Mouse (Mus musculus): ENCODE results near the gene Gas1.

The Gas1 gene

DNA sequence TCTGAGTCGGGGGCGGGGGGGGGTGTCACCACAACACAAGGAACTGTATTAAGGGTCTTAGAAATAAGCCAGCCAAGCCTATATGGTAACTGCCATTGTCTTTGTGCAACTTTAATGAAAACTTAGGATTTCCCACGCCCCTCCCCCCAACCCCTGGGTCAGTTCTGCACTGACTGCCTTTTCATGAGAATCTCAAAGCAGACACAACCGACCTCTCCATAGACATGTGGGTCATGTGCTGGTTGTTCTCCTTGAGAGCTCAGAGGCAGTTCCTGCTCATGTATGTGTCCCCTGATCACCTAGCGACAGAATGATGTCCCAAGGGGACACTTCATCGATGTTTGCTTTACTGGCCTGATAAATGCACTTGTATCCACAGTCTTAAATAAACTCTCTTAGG lies 27.6 kb upstream of the Gas1 start:
- TF ChIP-seq CTCF (conservative IDR thresholded peaks at IDR 0.05; ENCODE audit: low read length) (no peak), POU5F1 (IDR thresholded peaks at IDR 0.05; ENCODE audit: borderline replicate concordance, low read length) (no peak), NANOG (IDR thresholded peaks at IDR 0.05; ENCODE audit: borderline replicate concordance, low read length) (no peak)
- Histone ChIP-seq H3K36me3 (ENCODE audit: insufficient read depth, low read length) (no peaks in the 10 kb centered on the region), H3K4me1 (replicated peaks; ENCODE audit: low read depth, low read length) (no peaks in the 10 kb centered on the region), H3K4me3 (replicated peaks; ENCODE audit: low read length) (no peak overlapping the region), H3K9me3 (ENCODE audit: low read length) (peaks cover 58% of the 10 kb centered on the region), H3K27me3 (ENCODE audit: insufficient read depth, low read length) (no peaks in the 10 kb centered on the region)

DNA sequence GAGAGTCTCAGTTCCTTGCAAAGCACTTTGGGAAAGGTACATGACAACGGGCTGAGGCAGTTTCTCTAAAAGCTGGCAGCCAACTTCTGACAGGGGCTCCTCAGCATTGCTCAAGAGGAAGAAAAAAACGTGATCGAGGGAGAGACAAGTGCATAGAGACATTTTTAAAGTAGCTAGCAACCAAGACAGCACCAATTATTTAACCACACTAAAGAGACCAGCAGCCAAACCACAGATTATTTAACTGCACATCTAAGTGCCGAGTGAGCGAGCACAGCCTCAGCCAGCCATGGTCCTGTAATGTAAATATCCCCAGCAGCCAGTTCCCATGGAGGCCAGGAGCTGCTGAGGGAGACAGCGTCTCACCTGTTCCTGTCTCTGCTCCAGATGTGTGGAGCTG lies 16.1 kb upstream of the Gas1 start:
- Histone ChIP-seq H3K27me3 (ENCODE audit: insufficient read depth, low read length) (no peaks in the 10 kb centered on the region), H3K4me1 (replicated peaks; ENCODE audit: low read depth, low read length) (no peaks in the 10 kb centered on the region), H3K36me3 (ENCODE audit: insufficient read depth, low read length) (no peaks in the 10 kb centered on the region), H3K4me3 (replicated peaks; ENCODE audit: low read length) (no peak overlapping the region), H3K9me3 (ENCODE audit: low read length) (peaks cover 64% of the 10 kb centered on the region)
- TF ChIP-seq CTCF (conservative IDR thresholded peaks at IDR 0.05; ENCODE audit: low read length) (no peak), POU5F1 (IDR thresholded peaks at IDR 0.05; ENCODE audit: borderline replicate concordance, low read length) (no peak), NANOG (IDR thresholded peaks at IDR 0.05; ENCODE audit: borderline replicate concordance, low read length) (no peak)

DNA sequence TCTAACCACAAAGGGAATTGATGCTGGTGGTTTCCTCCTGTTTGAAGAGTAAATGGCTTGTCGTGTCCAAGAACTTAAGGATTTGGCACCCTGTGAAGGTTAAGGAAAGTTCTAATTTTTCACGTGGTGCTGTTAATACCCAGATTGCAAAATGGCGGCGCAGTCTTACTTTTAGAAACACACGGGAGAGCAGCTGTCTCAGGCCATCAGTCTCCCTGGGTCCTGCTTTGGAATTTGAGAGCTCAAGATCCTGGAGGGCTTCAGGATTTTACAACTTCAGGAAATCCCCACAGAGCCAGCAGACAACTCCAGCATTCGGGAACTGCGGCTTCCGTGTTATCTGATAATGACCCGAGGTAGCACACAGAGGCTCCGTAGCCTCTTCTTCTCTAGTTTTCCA lies 12.8 kb upstream of the Gas1 start:
- Histone ChIP-seq H3K4me1 (replicated peaks; ENCODE audit: low read depth, low read length) (no peaks in the 10 kb centered on the region), H3K4me3 (replicated peaks; ENCODE audit: low read length) (no peak overlapping the region), H3K36me3 (ENCODE audit: insufficient read depth, low read length) (no peaks in the 10 kb centered on the region), H3K27me3 (ENCODE audit: insufficient read depth, low read length) (no peaks in the 10 kb centered on the region), H3K9me3 (ENCODE audit: low read length) (peaks cover 50% of the 10 kb centered on the region)
- TF ChIP-seq NANOG (IDR thresholded peaks at IDR 0.05; ENCODE audit: borderline replicate concordance, low read length) (no peak), POU5F1 (IDR thresholded peaks at IDR 0.05; ENCODE audit: borderline replicate concordance, low read length) (no peak), CTCF (conservative IDR thresholded peaks at IDR 0.05; ENCODE audit: low read length) (no peak)

DNA sequence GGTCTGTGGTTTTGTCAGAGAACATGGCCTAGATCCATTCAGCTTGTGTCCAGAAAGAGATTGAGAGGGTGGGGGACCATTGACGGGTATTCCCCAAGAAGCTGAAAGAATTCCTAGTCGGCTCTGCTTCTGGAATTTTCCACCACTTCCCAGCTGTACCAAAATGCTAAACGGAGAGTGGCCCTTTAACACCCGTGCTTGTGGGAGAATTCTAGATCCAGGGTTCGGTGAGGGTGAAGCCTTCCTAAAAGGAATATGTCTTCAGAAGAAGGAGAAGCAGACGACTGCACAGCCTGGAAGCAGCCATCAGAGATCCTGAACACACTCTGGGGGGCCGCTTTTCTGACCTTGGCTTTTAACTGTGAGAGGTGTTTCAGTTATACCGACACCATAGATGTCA lies 11.8 kb upstream of the Gas1 start:
- Histone ChIP-seq H3K4me1 (replicated peaks; ENCODE audit: low read depth, low read length) (no peaks in the 10 kb centered on the region), H3K4me3 (replicated peaks; ENCODE audit: low read length) (no peak overlapping the region), H3K27me3 (ENCODE audit: insufficient read depth, low read length) (no peaks in the 10 kb centered on the region), H3K36me3 (ENCODE audit: insufficient read depth, low read length) (no peaks in the 10 kb centered on the region), H3K9me3 (ENCODE audit: low read length) (peaks cover 48% of the 10 kb centered on the region)
- TF ChIP-seq POU5F1 (IDR thresholded peaks at IDR 0.05; ENCODE audit: borderline replicate concordance, low read length) = no peak
- no peak for TF ChIP-seq NANOG (IDR thresholded peaks at IDR 0.05; ENCODE audit: borderline replicate concordance, low read length)
- TF ChIP-seq CTCF (conservative IDR thresholded peaks at IDR 0.05; ENCODE audit: low read length) = no peak

DNA sequence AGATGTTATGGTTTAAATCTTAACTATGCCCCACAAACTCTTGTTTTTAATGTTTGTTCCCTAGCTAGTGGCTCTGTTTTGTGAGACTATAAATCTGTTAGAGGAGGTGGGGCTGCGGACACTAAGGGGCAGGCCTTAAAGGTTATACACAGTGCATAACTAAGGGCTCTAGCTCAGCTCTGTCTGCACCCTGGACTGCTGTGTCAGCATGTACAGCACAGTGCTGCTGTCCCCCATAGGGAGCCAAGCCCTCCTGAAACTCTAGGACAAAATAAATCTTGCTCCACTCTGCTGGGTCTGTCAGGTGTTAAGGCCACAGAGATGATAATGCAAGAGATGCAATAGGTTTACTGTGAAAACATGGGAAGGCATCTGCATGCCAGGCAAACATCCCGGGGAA lies 10.1 kb upstream of the Gas1 start:
- no peak for TF ChIP-seq NANOG (IDR thresholded peaks at IDR 0.05; ENCODE audit: borderline replicate concordance, low read length)
- no peak for TF ChIP-seq CTCF (conservative IDR thresholded peaks at IDR 0.05; ENCODE audit: low read length)
- no peak for TF ChIP-seq POU5F1 (IDR thresholded peaks at IDR 0.05; ENCODE audit: borderline replicate concordance, low read length)
- Histone ChIP-seq H3K9me3 (ENCODE audit: low read length) (peaks cover 40% of the 10 kb centered on the region), H3K4me1 (replicated peaks; ENCODE audit: low read depth, low read length) (no peaks in the 10 kb centered on the region), H3K36me3 (ENCODE audit: insufficient read depth, low read length) (no peaks in the 10 kb centered on the region), H3K27me3 (ENCODE audit: insufficient read depth, low read length) (no peaks in the 10 kb centered on the region), H3K4me3 (replicated peaks; ENCODE audit: low read length) (no peak overlapping the region)

DNA sequence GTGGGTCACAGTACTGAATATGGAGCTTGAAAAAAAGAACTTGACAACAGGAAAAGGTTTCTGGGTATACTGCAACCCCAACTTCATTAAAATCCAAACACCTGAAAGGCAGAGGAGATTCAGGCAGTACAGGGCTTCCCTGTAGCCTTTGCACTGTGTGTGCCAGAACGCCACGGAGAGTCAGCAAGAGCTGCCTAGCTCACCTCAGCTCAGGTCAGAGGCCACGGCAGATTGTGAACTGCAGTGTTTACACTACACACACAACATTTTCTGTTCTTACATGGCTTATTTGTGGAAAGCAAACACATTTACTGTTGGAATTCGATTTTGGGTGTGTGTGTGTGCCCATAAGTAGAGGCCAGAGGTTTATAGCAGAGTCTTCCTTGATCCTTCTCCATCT lies 5.2 kb upstream of the Gas1 start:
- Histone ChIP-seq H3K4me3 (replicated peaks; ENCODE audit: low read length) (no peak overlapping the region), H3K36me3 (ENCODE audit: insufficient read depth, low read length) (no peaks in the 10 kb centered on the region), H3K27me3 (ENCODE audit: insufficient read depth, low read length) (no peaks in the 10 kb centered on the region; the same call in 1 of the 2 replicates), H3K4me1 (replicated peaks; ENCODE audit: low read depth, low read length) (peaks cover 9% of the 10 kb centered on the region), H3K9me3 (ENCODE audit: low read length) (peaks cover 19% of the 10 kb centered on the region)
- TF ChIP-seq POU5F1 (IDR thresholded peaks at IDR 0.05; ENCODE audit: borderline replicate concordance, low read length) = no peak
- no peak for TF ChIP-seq CTCF (conservative IDR thresholded peaks at IDR 0.05; ENCODE audit: low read length)
- TF ChIP-seq NANOG (IDR thresholded peaks at IDR 0.05; ENCODE audit: borderline replicate concordance, low read length) = no peak

DNA sequence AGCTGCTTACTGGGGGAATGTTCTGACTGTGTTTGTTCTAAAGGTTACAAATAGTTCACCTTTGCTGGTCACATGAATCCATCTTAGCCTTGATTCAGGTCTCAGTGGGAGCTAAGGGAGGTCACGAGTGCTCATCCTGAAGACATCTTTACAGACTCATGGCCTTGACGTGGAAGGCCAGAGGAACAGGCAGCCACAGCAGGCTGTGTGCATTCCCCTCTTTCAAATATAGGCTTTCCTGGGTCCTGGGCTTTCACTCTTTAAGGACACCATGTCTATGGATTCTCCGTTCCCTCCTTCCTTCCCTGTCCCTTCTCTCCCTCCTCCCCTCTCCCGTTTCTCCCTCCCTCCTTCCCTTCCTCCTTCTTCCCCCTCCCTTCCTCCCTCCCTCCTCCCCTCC lies 2.5 kb upstream of the Gas1 start:
- peaks cover 16% of the 10 kb centered on the region for H3K27me3 ChIP-seq (ENCODE audit: insufficient read depth, low read length)
- peaks cover 17% of the 10 kb centered on the region for H3K4me1 ChIP-seq (replicated peaks; ENCODE audit: low read depth, low read length)
- H3K9me3 ChIP-seq (ENCODE audit: low read length) = peaks cover 15% of the 10 kb centered on the region
- H3K4me3 ChIP-seq (replicated peaks; ENCODE audit: low read length) = no peak overlapping the region
- H3K36me3 ChIP-seq (ENCODE audit: insufficient read depth, low read length) = no peaks in the 10 kb centered on the region
- no peak for TF ChIP-seq NANOG (IDR thresholded peaks at IDR 0.05; ENCODE audit: borderline replicate concordance, low read length)
- no peak for TF ChIP-seq CTCF (conservative IDR thresholded peaks at IDR 0.05; ENCODE audit: low read length)
- no peak for TF ChIP-seq POU5F1 (IDR thresholded peaks at IDR 0.05; ENCODE audit: borderline replicate concordance, low read length)

DNA sequence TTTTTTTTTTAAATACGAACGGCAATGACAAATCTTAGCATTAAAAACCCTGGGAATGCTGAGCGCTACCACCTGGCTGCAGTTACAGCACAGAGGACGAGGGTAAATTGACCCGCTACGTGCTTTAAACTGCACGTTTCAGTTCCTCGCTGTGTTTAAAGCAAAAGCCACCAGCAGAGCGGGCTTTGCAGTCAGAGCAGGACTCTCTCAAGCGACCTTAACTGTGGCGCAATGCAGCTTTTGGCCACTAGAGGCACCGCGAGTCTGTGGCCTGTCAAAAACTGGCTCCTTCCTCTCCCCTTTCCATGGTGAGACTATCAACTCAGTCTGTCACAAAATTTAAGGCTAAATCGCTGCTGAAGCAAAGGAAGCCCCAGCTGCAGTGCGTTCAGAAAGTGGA lies 1.3 kb upstream of the Gas1 start:
- peaks cover 25% of the 10 kb centered on the region for H3K27me3 ChIP-seq (ENCODE audit: insufficient read depth, low read length)
- peaks cover 17% of the 10 kb centered on the region for H3K4me1 ChIP-seq (replicated peaks; ENCODE audit: low read depth, low read length)
- no peaks in the 10 kb centered on the region for H3K36me3 ChIP-seq (ENCODE audit: insufficient read depth, low read length)
- no peak for TF ChIP-seq NANOG (IDR thresholded peaks at IDR 0.05; ENCODE audit: borderline replicate concordance, low read length)
- peak; percentile 97 for TF ChIP-seq CTCF (conservative IDR thresholded peaks at IDR 0.05; ENCODE audit: low read length)
- TF ChIP-seq POU5F1 (IDR thresholded peaks at IDR 0.05; ENCODE audit: borderline replicate concordance, low read length) = no peak
- no peak overlapping the region for H3K4me3 ChIP-seq (replicated peaks; ENCODE audit: low read length)
- peaks cover 4% of the 10 kb centered on the region; the same call in 1 of the 2 replicates for H3K9me3 ChIP-seq (ENCODE audit: low read length)

DNA sequence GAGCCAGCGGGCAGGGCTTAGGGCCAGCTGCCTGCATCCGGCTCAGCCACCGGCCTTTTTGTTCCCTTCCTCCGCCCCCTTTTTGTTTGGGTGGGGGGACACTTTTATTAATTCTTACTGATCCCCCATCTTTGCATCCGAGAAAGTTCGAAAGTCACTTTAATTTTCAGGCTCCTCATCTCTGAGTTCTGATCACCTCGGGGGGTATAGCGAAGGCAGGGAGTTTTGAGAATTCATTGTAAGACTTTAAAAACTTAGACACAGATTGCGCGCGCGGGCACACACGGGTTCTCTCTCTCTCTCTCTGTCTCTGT lies 589 bp upstream of the Gas1 start:
- Histone ChIP-seq H3K36me3 (ENCODE audit: insufficient read depth, low read length) (no peaks in the 10 kb centered on the region), H3K9me3 (ENCODE audit: low read length) (no peaks in the 10 kb centered on the region), H3K4me3 (replicated peaks; ENCODE audit: low read length) (peak overlapping the region; percentile 89), H3K27me3 (ENCODE audit: insufficient read depth, low read length) (peaks cover 30% of the 10 kb centered on the region), H3K4me1 (replicated peaks; ENCODE audit: low read depth, low read length) (peaks cover 17% of the 10 kb centered on the region)
- no peak for TF ChIP-seq NANOG (IDR thresholded peaks at IDR 0.05; ENCODE audit: borderline replicate concordance, low read length)
- no peak for TF ChIP-seq POU5F1 (IDR thresholded peaks at IDR 0.05; ENCODE audit: borderline replicate concordance, low read length)
- no peak for TF ChIP-seq CTCF (conservative IDR thresholded peaks at IDR 0.05; ENCODE audit: low read length)

All from E14TG2a.4 (cell line).